Mouse (Mus musculus): ENCODE data around the gene Tulp4.

Tulp4 gene

DNA sequence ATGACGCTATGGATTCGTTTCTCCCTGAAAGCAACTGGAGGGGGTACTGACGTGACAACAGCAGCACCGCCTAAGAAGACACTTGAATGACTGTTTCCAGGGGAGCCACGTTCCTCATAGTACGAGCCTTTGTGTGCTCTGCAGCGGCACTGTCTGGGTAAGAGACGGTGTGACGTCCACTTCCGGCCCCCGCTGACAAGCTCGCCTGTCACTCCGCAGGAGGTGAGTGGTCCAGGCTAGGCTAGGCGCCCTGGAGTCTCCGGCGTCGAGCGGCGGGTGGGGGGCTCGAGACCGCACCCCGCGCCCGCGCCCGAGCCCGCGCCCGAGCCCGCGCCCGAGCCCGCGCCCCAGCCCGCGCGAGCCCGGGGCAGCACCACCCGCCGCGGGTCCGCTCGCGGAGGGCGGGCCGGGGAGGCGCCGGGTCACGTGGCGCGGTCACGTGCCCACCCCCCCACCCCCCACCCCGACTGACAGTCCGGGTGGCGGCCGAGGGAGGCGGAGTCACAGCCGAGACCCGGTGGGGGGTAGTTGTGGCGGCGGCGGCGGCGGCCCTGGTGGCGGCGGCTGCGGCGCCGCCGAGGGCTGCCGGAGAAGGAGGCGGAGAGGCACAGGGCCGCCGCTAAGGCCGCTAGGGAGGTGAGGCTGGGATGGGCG, at the start of gene Tulp4:
TSS of gene Tulp4 (plus strand) at position 77 of the 654 bp plus-strand sequence.
- peak; percentile 94 for ATAC-seq (ENCODE audit: low TSS enrichment)

DNA sequence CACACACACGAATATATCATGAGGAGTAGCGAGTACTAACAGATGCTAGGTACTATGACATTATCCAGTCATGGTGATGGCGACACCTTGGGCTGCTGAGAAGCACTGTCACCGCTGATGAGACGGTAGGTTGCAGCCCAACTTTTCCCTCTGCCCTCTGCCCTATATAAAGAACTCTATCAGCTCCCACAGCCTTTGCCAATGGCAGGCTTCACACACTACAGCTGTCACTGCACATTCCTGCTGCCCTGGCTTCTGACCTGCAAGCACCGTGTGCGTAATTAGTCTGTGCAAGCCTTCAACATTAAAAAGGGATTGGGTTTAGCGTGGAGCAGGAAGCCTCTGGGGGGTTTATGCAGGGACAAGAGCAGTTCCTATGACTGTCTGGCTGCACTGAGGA, 43.4 kb upstream of the Tulp4 start:
- no peak for ATAC-seq (ENCODE audit: low TSS enrichment)

DNA sequence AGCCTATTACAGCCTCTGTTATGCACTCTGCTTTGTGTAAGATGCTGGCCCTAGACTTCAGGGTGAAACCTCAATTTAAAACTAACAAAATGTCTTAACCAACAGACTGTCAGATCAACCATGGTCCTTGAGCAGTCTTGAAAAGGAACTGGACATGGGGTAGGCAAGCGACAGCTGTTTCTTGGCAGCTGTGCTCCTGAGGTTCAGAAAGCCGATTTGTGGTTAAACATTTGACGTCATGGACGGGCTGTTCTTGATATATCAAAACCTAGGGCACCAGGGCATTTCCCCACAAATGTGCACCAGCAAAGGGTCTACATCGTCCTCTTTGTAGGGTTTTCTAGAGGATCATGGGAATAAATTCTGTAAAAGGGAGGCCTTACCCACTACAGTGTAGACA, 42.7 kb upstream of the Tulp4 start:
- no peak for ATAC-seq (ENCODE audit: low TSS enrichment)

DNA sequence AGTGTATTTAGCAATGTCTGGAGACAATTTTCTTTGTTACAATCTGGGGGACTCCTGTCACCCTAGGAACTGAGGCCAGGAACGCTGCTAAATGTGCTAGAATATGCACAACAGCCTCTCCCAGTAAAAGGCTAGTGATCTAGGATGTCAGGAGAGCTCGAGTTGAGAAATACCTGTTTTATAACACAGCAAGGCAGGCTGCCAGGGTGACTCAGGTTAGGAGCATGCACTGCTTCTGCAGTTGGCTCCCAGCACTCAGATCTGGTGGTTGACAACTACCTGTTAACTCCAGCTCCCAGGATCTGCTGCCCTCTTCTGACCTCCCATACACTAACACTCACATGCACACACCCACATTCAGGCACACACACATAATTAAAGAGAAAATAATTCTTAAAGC, 40.2 kb upstream of the Tulp4 start:
- no peak for ATAC-seq (ENCODE audit: low TSS enrichment)

DNA sequence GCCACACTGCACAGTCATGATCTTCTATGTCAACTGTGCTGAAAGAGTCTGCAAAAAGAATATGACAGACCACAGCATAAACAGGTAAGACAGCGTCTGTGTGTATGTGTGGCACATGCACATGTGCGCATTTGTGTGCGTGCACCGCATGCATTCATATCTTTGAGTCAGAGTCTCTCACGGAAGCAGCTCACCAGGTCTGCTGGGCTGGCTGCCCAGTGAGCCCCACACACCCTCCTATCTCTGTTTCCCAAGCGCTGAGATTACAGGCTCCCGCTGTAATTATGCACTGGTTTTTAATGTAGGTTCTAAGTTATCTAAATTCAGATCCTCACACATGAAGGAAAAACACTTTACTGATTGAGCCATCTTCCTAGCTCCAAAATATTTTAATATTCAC, 38.6 kb upstream of the Tulp4 start:
- ATAC-seq (ENCODE audit: low TSS enrichment): no peak

DNA sequence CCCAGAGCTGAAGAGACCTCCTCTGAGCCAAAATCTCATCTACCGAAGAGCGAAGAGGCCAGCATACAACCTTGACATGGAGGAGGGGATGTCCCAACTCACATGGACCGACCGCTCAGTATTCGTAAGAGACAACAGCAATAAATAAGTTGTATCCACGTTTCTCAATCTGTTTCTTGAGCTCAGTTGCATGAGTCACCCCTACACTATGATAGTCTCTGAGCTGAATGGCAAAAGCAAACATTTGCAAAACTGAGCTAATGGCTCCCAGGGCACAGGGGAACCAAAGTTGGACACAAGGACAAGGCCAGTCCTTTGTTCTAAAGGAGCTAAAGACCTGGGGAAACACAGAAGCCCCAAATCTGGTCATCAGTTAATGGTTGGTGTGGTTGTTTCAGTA, 36.4 kb upstream of the Tulp4 start:
- no peak for ATAC-seq (ENCODE audit: low TSS enrichment)

DNA sequence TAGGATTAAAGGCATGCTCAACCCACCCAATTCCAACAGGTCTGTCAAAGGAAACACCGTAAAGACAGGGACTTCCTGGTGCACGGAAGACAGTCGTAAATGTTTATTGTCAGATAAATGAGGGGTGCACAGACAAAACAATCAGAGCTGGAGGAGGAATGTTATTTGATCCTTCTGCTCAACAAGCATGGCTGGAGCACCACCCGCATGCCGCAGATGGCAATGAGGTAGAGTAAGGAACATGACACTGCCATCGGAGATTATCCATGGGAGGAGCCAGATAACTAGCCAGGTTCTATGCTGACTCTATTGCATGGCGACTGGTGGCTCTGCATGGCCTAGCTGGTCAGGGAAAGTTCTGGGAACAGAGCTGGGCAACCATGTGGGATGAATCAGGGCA, 32.8 kb upstream of the Tulp4 start:
- no peak for ATAC-seq (ENCODE audit: low TSS enrichment)

DNA sequence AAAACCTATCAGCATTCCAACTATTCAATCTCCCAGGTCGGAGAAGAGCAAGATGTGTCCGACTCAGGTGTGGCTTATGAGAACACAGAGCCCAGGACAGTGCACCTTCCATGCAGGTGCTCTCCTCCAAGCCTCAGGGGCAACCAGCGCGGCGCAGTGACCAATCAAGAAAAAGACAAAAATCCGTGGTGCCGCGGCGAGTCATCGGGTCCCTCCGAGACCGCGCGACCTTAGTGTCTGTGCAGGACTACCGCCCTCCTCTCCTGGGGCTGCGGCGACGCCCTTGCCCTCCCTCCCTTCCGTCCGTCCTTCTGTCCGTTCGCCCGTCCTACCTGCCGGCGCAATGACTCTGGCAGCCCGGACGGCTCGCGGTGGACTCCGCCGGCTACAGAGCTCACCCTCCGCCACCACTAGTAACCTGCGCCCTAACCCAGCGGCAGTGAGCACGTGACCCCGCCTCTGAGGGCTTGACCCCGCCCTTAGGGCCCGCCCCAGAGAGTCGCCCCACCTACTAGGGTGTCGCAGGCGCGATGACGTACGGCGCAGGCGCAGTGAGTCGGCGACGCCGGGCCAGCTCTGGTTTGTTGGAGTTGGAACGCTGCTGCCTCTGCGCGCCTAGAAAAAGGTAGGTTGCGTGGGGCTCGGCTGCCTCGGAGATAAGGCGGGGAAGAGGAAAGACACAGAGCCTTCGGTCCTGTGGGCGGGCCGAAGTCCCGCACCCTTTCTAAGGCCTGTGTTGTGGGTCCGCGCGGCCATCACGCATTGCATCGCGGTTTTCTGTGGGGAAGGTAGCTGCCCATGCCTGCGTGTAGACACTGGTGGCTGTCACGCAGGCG, 26.7 kb upstream of the Tulp4 start, which contains the start of the genes Serac1 and Gtf2h5:
TSS of gene Serac1 (minus strand) at position 455 of the 836 bp plus-strand sequence.
TSS of gene Gtf2h5 (plus strand) at position 500 of the 836 bp plus-strand sequence.
- ATAC-seq (ENCODE audit: low TSS enrichment): peak; percentile 88

DNA sequence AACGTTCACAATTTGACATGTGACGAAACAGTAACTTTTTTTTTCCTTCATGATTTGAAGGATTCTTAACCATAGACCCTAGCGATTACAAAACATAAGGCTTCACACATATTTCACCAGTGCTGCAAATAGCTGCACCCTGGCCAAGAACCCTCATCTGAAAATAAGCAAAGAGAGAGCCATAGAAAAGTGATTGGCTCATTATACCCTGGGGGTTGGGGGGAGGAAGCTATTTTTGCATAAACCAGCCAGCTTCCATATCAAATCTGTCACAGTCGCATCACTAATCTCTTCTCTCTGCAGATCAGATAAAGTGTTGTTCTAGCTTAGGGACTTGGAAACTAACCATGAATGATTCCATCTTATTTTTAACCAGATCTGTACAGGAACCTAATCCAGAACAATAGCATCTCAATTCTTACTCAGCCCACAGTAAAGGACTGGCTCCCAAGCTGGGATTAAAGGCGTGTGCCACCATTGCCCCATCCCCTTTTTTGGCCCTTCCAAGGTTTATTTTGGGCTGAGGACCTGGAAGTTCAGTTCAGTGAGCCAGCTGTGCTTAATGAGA, 22.8 kb upstream of the Tulp4 start:
- ATAC-seq (ENCODE audit: low TSS enrichment): no peak

DNA sequence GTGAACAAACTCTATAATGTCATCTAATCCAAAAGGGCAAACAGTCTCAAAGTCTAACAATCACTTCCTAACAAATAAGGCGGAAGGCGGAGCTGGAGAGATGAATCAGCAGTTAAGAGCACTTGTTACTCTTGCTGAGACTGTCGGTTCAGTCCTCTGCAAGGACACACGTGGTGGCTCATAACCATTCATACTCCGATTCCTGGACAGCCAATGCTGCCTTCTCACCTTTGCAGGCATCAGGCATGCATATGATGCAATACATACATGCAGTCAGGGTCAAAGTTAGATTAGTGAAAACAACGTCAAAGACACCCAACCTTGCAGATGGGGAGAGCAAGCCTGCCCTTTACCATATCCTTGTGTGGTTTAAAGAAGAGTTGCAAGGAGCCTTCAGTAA, 14.6 kb upstream of the Tulp4 start:
- no peak for ATAC-seq (ENCODE audit: low TSS enrichment)

DNA sequence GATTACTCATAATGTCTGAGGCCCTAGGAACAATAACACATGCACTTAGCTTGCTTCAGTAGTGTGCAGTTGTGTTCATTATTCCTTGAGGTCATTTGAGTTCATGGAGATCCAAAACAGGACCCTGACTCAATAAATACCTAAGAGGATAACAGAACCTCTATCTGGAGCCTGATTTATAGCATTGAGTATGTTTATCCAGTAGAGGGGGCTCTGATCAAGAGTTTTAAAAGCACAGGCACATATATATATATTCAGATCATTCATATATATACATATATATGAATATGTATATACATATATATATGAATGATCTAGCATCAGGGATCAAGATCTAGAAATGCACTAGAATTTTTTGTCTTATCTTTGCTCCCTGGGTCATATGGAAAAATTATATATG, 10.7 kb upstream of the Tulp4 start:
- ATAC-seq (ENCODE audit: low TSS enrichment): no peak

DNA sequence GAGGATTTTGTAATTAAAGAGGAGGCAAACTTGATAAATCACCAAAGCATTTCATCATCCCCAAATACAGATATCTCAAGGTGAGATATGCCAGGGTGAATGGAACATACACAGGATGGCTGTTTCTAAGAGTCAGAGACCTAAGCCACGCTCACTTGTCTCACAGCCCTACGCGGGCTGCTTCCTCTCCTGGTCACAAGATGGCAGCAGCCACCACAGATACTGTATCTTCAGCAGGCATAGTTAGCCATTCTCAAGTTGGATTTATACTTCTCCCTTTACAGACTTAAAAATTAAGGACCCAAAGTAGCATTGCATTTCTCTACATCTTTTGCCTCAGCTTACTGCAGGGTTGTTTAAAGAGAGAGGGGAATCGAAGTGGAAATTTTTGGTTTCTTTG, 8.4 kb upstream of the Tulp4 start:
- peak; percentile 72; the same call in 1 of the 2 replicates for ATAC-seq (ENCODE audit: low TSS enrichment)

DNA sequence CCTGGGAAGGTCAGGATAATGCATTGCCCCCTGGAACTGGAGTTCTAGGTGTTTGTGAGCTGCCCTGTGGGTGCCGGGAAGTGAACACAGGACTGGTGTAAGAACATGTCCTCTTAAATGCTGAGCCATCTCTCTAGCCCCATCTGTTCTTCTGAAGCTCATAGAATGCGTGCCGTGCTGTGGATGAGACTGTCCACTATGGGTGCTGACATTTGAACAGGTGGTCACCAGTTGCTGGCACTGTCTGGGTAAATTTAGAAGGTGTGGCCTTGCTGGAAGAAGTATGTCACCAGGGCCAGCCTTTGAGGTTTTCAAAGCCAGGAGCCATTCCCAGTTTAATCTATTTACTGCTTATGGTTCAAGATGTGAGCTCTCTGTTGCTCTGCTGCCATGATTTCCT, 4.0 kb upstream of the Tulp4 start:
- ATAC-seq (ENCODE audit: low TSS enrichment): no peak

DNA sequence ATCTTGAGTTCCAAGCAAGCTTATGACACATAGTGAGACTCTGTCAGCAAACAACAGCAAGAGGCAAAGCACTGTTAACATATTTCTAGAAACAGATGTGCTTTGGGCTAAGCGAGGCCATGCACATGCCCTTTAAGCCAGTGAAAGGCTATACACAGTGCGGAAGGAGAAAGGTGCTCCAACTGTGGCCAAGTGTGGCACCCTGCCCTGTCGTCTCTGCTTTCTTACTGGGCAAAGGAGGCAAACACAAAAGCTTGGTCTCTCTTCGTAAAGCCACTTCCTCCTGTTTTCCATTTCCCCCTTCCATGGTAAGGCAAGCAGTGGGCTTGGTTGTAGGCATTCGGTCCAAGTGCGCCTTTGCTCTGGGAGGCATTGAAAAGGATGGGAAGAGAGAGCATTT, 2.7 kb upstream of the Tulp4 start:
- no peak for ATAC-seq (ENCODE audit: low TSS enrichment)

DNA sequence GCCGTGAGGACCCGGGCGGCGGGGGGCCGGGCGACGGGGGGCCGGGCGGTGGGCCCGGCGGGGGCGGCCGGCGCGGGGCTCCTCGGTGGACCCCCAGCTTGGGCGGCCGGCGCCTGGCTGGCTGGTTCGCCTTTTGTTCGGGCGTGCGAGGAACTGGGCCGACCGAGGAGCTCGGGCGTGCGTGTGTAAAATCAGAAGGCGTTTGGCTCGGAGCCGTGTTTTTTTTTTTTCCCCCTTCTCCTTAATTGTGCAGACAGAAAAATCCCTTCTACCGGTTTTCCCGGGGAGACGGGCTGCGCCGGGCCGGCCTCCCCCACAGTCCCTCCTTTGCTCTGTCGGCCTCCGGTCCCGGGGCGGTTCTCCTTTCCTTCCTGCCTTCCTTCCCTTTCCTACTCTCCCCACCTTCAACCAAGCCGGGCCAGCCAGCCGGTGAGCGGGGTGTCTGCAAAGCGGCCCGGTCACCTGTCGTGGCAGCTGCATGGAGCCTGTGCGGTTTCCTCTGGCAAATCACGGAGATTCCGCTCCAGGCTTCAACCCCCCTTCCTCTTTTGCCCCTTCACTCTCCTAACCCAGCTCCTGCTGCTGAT, 871 bp downstream of the Tulp4 start:
- ATAC-seq (ENCODE audit: low TSS enrichment): peak; percentile 17

DNA sequence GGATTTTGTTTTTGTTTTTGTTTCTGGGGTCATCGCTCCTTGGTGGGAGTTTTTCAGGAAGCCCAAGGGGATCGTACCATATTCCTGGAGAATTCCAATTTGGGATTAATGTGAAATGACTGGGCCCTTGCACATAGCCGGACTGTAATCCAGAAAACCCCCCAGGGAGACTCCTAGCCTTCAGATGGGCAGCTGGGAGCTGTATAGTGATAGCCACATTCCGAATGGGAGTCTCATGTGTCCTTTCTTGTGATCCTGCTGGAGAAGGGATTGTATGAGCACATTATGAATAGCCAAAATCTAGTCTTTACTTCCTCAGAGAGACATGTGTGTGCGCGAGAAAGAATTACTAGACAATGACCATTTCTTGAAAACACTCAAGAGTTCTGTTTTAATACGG, 1.9 kb downstream of the Tulp4 start:
- no peak for ATAC-seq (ENCODE audit: low TSS enrichment)

DNA sequence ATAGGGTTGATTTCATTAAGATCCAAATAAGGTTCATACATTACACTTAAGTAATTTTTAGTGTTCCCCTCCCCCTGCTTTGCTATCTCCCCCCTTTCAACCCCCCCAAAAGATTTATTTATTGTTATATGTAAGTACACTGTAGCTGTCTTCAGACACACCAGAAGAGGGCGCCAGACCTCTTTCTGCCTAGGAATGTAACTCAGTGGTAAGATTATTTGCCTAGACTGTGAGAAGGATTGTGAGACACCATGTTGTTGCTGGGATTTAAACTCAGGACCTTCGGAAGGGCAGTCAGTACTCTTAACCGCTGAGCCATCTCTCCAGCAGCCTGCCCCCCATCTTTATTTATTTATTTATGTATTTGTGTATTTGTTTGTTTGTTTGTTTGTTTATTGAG, 4.7 kb downstream of the Tulp4 start:
- ATAC-seq (ENCODE audit: low TSS enrichment): no peak

DNA sequence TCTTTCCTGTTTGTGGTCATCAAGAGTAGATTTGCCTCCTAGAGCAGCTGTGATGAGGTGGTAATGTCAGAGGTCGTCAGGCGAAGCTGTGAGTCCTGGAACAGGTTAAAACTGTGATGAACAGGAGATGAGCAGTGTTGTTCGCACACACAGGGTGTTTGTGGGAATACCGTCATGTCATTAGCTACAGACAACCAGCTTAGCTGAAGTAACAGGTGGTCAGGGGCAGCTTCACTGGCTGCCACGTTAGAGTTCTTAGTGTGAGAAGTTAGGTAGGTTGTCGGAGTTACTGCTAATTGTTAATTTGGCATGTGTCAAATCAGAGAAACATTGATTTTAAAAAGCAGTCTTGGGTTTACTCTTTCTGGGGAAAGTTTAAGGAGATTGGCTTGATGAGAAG, 7.4 kb downstream of the Tulp4 start:
- no peak for ATAC-seq (ENCODE audit: low TSS enrichment)

DNA sequence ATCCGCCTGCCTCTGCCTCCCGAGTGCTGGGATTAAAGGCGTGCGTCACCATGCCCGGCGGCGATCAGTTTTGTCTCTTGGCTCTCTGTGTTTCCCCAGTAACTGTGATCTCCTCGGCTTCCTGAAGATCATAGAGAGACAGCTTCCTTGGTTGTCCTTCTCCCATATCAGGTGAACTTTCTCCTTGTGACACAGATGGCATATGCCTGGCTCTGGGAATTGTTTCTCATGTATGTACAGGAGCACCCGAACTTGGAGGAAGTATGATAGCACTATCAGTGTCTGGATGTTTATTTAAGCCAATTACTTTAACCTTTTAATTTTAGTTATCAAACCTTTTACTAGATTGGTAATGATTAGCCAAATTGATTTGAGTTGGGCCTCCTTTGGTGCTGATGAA, 8.8 kb downstream of the Tulp4 start:
- ATAC-seq (ENCODE audit: low TSS enrichment): no peak

DNA sequence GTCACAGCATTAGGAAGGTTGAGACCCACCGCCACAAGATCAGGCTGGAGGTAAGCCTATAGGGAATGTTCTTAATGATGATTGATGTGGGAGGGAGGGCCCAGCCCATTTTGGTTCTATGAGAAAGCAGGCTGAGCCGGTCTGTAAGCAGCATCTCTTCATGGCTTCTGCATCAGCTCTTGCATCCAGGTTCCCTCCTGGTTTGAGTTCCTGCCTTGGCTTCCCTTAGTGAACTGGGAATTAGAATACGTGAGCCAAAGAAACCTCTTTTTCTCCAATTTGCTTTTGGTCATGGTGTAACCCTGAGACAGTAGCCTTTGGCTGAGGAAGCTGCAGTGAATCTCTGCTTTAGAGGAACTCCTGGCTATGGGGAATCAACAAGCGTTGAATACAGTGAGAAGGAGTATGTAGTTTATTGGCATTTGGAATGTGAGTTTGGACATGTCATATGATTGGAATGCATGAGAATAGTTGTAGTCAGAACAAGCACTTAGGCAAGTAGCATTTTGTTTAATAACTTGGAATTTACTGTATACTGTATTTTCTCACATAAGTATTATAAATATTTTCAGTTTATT, 11.0 kb downstream of the Tulp4 start:
- no peak for ATAC-seq (ENCODE audit: low TSS enrichment)

DNA sequence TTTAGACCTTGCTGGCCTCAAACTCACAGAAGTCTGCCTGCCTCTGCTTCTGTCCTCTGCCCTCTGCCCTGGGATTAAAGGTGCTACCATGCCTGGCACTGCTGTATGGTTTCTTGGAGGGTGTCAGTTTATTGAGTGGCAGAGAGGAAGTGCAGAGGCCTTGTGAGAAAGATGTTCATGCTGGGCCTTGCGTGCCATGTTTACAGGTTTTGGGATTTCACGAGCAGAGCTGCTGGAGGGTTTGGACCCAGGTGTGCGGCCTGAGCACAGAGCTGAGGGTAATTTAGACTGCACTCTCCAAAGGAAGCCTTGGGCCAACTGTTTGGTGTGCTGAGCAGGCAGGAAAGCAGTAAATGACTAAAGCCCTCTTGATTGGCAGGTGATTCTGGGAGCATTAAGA, 11.7 kb downstream of the Tulp4 start:
- ATAC-seq (ENCODE audit: low TSS enrichment): no peak

DNA sequence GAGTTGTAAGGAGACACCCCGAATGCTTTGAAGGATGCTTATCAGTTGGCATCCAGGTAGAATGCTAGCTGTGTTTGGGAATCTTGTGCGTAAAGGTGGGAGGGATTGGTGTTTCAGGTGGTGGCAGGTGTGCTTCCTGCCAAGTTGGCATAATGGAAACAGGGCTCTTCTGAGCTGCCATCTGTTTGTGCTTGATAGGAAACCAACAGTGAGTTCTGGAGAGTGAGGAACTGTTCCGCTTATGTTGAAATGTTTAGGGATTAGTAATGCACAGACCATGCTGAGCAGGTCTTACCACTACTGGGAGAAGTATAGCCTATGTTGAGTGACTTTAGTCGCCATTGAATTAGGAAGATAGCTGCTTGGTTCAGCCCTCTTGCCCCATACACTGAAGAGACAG, 12.6 kb downstream of the Tulp4 start:
- ATAC-seq (ENCODE audit: low TSS enrichment): no peak

Data from frontal cortex, adult (tissue).